Mouse (Mus musculus) midbrain, postnatal 0 days (tissue): Measurements from ENCODE around the gene Gzmg. TPM values are rescaled to one million over a fixed set of nuclear protein-coding genes. Genes with fewer than 3 reads are reported as not detected.
"Not testable (repeated sequence)": the region's sequence is repeated elsewhere in the genome, so short reads cannot be mapped to it uniquely, and the experiment has no call there.

Experiments used
- ATAC-seq: fragments of 200-750 bp; cut with Nextera tagmentation; 2 replicates; pipeline ENCODE4 v1.8.0; 2017; ENCODE audit warnings: moderate number of reproducible peaks, mild to moderate bottlenecking, moderate TSS enrichment, moderate library complexity; ENCODE audit not compliant: low FRiP score
- DNase-seq: peaks from one replicate; pipeline ENCODE4 v3.0.0-alpha.2; 2015; ENCODE audit warnings: low spot score
- H3K27ac ChIP-seq: fragments of 300-500 bp; sonication (generic); 2 replicates; pipeline ENCODE4 v1.5.1; 2014; ENCODE audit warnings: low read depth, mild to moderate bottlenecking, low read length, mixed read lengths
- H3K27me3 ChIP-seq: fragments of 300-500 bp; sonication (generic); 2 replicates; pipeline ENCODE4 v1.6.1; 2014; ENCODE audit warnings: low read length, control low read depth, mixed read lengths; ENCODE audit not compliant: insufficient read depth
- H3K36me3 ChIP-seq: fragments of 300-500 bp; sonication (generic); 2 replicates; pipeline ENCODE4 v1.6.1; 2014; ENCODE audit warnings: low read length, control low read depth, mixed read lengths; ENCODE audit not compliant: insufficient read depth
- H3K4me1 ChIP-seq: fragments of 300-500 bp; sonication (generic); 2 replicates; pipeline ENCODE4 v1.6.1; 2014; ENCODE audit warnings: mild to moderate bottlenecking, control low read depth, antibody characterized with exemption, low read length, mixed read lengths; ENCODE audit not compliant: insufficient read depth
- H3K4me2 ChIP-seq: fragments of 300-500 bp; sonication (generic); 2 replicates; pipeline ENCODE4 v1.6.1; 2014; ENCODE audit warnings: low read depth, mild to moderate bottlenecking, low read length, mixed read lengths; ENCODE audit not compliant: poor library complexity, severe bottlenecking
- H3K4me3 ChIP-seq: fragments of 300-500 bp; sonication (generic); 2 replicates; pipeline ENCODE4 v1.5.1; 2014; ENCODE audit warnings: low read depth, mild to moderate bottlenecking, low read length, moderate library complexity
- H3K9ac ChIP-seq: fragments of 300-500 bp; sonication (generic); replicated peaks from 2 replicates; pipeline ENCODE4 v1.6.1; 2014; ENCODE audit warnings: mild to moderate bottlenecking, low read length, moderate library complexity, mixed read lengths; ENCODE audit not compliant: poor library complexity, severe bottlenecking
- H3K9me3 ChIP-seq: fragments of 300-500 bp; sonication (generic); 2 replicates; pipeline ENCODE4 v1.6.1; 2016; ENCODE audit warnings: low read length, control low read depth
- CTCF ChIP-seq: IDR thresholded peaks from 2 replicates; pipeline ENCODE4 v1.5.1; 2016; ENCODE audit warnings: antibody characterized with exemption, mild to moderate bottlenecking
- WGBS: fragments of 180-500 bp; shearing (Covaris S2); extraction: QIAGEN DNeasy Blood & Tissue Kit; methylation state at CpG from one replicate; pipeline ENCODE4 v1.1.7; 2014; 5-methylcytosine and 5-hydroxymethylcytosine counted together
- polyA plus RNA-seq: library from polyadenylated mRNA; unstranded; fragments of >200 nt; fragmentation: Nextera tagmentation; extraction: Ambion mirVana; gene quantifications from 2 replicates; pipeline ENCODE4 v1.2.1, GENCODE M21; 2015
- total RNA-seq: library from RNA; depleted of rRNA; stranded (reverse); fragments of >200 nt; gene quantifications from 2 replicates; pipeline ENCODE4 v1.2.3, GENCODE M21; 2014

The Gzmg gene
- total and polyA plus RNA-seq, 2 experiments from 2014 or later, result not detected

DNA sequence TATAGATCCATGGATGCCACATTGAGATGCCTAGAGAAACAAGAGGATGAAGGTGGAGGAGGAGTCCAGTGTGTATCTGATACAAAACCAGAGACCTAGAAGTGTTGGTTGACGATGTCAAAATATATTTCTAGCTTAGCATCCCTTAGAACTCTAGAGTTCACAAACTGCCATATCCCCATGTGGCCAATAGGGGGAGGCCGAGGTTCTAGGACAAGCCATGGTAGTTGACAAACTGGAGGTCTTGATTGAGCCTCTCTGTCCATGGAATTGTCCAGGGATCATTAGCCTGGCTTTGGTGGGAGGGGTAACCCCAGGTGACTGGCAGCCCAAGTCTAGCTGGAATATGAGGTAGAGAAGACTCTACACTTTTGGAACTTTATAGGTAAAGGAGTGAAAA lies 4.0 kb downstream of the Gzmg start:
- H3K4me2 ChIP-seq, result no peak overlapping the region
- no peaks in the 10 kb centered on the region for H3K36me3 ChIP-seq
- H3K27ac ChIP-seq, result no peak overlapping the region
- WGBS, result 71% methylated on average over 2 of the region's 2 CpGs
- ATAC-seq (no peak), DNase-seq (no peak)
- no peaks in the 10 kb centered on the region for H3K27me3 ChIP-seq
- no peaks in the 10 kb centered on the region for H3K4me1 ChIP-seq
- H3K4me3 ChIP-seq, result no peak overlapping the region
- H3K9me3 ChIP-seq, result no peaks in the 10 kb centered on the region
- H3K9ac ChIP-seq, result no peak overlapping the region
- TF ChIP-seq CTCF, result no peak

DNA sequence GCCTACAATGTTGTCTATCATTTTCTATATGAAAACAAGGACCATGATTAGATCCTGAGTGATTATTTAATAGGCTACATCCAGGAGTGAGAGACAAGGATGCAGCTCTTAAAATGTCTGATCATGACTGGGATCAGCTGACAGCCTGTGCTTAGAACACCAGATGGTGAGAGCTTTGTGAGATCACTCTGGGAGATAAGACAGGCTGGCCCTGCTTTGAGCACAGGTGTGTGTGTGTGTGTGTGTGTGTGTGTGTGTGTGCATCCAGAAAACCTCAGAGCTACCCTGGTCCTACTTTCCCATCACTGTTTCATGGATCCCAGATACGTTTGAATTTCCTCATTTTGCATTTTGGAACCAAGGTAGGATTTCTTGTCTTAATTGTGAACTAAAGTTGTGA lies 25.7 kb downstream of the Gzmg start:
- WGBS, result 77% methylated on average over 1 of the region's 1 CpGs
- not testable (repeated sequence) for H3K4me3 ChIP-seq, H3K27me3 ChIP-seq, H3K4me1 ChIP-seq, H3K36me3 ChIP-seq, H3K9me3 ChIP-seq, H3K4me2 ChIP-seq, H3K27ac ChIP-seq, ATAC-seq, H3K9ac ChIP-seq
- peak; percentile 3 for DNase-seq

DNA sequence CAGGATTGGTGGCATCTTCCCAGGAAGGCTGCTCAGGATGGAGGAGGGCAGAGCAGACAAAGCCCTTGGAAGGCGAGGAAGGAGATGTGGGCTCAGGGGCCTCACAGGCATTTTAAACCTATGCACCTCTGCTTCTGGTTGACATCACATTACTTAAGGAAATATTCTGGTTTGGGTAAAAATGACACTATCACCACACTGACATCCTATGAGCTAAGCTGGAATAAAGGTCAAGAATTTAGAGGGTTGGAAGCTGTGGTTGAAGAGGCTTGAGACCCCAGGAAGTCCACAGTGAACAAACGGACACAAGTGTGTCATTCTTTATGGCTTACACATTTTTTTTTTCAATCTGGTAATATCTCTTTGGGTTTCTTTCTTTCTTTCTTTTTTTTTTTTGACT lies 26.9 kb downstream of the Gzmg start, which contains the start of gene Gzmd:
Gene Gzmd, minus strand, starts transcription at position 101 of the 400 bp plus-strand sequence.
- 78% methylated on average over 2 of the region's 2 CpGs for WGBS
- H3K4me1 ChIP-seq, ATAC-seq: not testable (repeated sequence)

DNA sequence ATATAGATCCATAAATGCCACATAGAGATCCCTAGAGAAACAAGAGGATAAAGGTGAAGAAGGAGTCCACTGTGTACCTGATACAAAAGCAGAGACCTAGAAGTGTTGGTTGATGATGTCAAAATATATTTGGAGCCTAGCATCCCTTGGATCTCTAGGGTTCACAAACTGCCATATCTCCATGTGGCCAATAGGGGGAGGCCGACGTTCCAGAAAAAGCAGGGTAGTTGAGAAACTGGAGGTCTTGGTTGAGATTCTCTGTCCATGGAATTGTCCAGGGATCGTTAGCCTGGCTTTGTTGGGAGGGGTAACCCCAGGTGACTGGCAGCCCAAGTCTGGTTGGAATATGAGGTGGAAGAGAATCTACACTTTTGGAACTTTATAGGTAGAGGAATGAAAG lies 31.0 kb downstream of the Gzmg start:
- ATAC-seq (no peak), DNase-seq (no peak)
- Histone ChIP-seq H3K27me3 (no peaks in the 10 kb centered on the region), H3K27ac (no peak overlapping the region), H3K4me2 (no peak overlapping the region), H3K4me1 (no peaks in the 10 kb centered on the region), H3K4me3 (no peak overlapping the region), H3K9ac (no peak overlapping the region), H3K9me3 (no peaks in the 10 kb centered on the region), H3K36me3 (no peaks in the 10 kb centered on the region)
- WGBS, result 45% methylated on average over 3 of the region's 3 CpGs
- TF ChIP-seq CTCF, result peak; percentile 6; the same call in 1 of the 2 replicates

More for the DNA sequence above, 26.9 kb downstream of the Gzmg start, which contains the start of gene Gzmd:
- H3K4me3 ChIP-seq, H3K9me3 ChIP-seq, H3K27ac ChIP-seq, H3K9ac ChIP-seq, H3K36me3 ChIP-seq, H3K4me2 ChIP-seq, H3K27me3 ChIP-seq, DNase-seq: not testable (repeated sequence)

DNA sequence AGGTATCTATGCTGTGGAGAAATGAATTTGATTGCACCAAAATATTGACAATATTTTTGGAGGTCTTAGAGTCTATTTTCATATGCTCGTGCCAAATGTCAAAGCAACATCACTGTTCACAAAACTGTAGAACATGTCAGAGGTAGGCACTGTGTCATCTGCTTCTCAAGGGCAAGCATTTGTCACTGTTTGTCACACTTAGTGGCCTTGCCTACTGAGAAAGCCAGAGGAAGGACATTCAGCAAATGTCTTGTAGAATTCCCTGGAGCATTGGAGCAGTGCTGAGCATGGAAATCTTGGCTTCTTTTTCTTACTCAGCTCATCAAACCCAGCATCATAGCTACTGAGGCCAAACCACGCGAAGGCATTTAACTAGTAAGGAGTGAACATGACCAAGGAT lies 35.9 kb downstream of the Gzmg start:
- Histone ChIP-seq H3K4me1 (no peaks in the 10 kb centered on the region), H3K4me2 (no peak overlapping the region), H3K27ac (no peak overlapping the region), H3K27me3 (no peaks in the 10 kb centered on the region), H3K36me3 (no peaks in the 10 kb centered on the region), H3K9ac (no peak overlapping the region), H3K9me3 (no peaks in the 10 kb centered on the region), H3K4me3 (no peak overlapping the region)
- no peak for ATAC-seq
- WGBS, result 90% methylated on average over 3 of the region's 3 CpGs
- DNase-seq, result no peak
- TF ChIP-seq CTCF, result no peak

DNA sequence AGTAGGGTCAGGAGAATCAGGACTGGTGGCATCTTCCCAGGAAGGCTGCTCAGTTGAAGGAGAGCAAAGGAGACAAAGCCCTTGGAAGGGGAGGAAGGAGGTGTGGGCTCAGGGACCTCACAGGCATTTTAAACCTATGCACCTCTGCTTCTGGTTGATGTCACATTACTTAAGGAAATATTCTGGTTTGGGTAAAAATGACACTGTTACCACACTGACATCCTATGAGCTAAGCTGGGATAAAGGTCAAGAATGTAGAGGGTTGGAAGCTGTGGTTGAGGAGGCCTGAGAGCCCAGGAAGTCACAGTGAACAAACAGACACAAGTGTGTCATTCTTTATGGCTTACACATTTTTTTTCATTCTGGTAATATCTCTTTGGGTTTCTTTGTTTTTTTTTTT lies 38.9 kb downstream of the Gzmg start, which contains the start of gene Gzme:
Gene Gzme, minus strand, starts transcription at position 101 of the 400 bp plus-strand sequence.
- no peak within 1 kb of the TSS for H3K4me2 ChIP-seq
- H3K4me3 ChIP-seq, result no peak within 1 kb of the TSS
- no peak within 1 kb of the TSS for H3K9ac ChIP-seq
- no peaks in the 10 kb centered on the region for H3K36me3 ChIP-seq
- H3K27ac ChIP-seq, result no peak within 1 kb of the TSS
- H3K4me1 ChIP-seq, result no peaks in the 10 kb centered on the region
- no peaks in the 10 kb centered on the region for H3K9me3 ChIP-seq
- no peaks in the 10 kb centered on the region for H3K27me3 ChIP-seq
- no peak for TF ChIP-seq CTCF
- DNase-seq (no peak), ATAC-seq (no peak)

DNA sequence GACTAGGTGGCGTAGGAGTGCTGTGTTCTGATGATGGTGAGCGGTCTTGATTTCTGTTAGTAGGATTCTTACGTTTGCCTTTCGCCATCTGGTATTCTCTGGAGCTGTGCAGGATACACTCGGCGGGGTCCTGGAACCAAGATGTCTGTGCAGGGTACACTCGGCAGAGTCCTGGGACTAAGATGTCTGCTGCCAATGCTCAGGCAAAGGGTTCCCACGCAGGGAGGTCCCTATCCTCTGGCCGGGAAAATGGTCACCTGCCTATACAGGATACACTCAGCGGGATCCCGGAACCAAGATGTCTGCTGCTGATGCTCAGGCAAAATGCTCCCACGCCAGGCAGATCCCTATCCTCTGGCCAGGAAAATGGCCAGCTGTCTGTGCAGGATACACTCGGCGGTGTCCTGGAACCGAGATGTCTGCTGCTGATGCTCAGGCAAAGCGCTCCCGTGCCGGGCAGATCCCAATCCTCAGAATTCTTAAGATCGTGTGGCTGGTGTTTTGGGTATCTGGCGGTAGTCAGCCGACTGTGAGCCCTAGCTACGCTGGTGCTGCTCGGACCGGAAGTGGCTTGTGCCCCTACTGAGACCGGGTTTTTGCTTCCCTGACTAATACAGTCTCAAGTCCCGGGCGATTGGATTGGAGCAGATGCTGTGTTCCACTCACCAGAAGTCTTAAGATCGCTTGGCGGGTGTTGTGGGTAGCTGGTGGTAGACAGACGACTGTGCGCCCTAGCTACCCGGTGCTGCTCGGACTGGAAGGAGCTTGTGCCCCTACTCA lies 43.7 kb downstream of the Gzmg start:
- H3K4me2 ChIP-seq, H3K4me1 ChIP-seq, ATAC-seq, H3K27me3 ChIP-seq, H3K36me3 ChIP-seq, H3K9me3 ChIP-seq, H3K27ac ChIP-seq, H3K9ac ChIP-seq, H3K4me3 ChIP-seq, DNase-seq: not testable (repeated sequence)
- WGBS, result 94% methylated on average over 33 of the region's 33 CpGs
